Mouse (Mus musculus) thymus, adult 2 months (tissue): ENCODE data around the gene Vmn1r94. TPM values are rescaled to one million over a fixed set of nuclear protein-coding genes. Genes with fewer than 3 reads are reported as not detected.
"Not testable (repeated sequence)": the region's sequence is repeated elsewhere in the genome, so short reads cannot be mapped to it uniquely, and the experiment has no call there.

Experiments
- DNase-seq: peaks from one replicate; pipeline ENCODE4 v3.0.0; 2021
- H3K27ac ChIP-seq: fragments of 200-500 bp; 2 replicates; pipeline ENCODE4 v1.5.1; 2012; ENCODE audit warnings: low read length, control low read depth; ENCODE audit not compliant: control insufficient read depth, insufficient read depth
- H3K27me3 ChIP-seq: fragments of 200-500 bp; 2 replicates; pipeline ENCODE4 v1.6.1; 2012; ENCODE audit warnings: mild to moderate bottlenecking, low read length, moderate library complexity, mixed read lengths; ENCODE audit not compliant: control insufficient read depth, insufficient read depth
- H3K36me3 ChIP-seq: fragments of 200-500 bp; 2 replicates; pipeline ENCODE4 v1.6.1; 2012; ENCODE audit warnings: mild to moderate bottlenecking, low read length, moderate library complexity; ENCODE audit not compliant: control insufficient read depth, insufficient read depth
- H3K4me1 ChIP-seq: fragments of 200-500 bp; replicated peaks from 2 replicates; pipeline ENCODE4 v1.6.1; 2012; ENCODE audit warnings: low read length; ENCODE audit not compliant: control insufficient read depth, insufficient read depth
- H3K4me3 ChIP-seq: fragments of 200-500 bp; 2 replicates; pipeline ENCODE4 v1.5.1; 2012; ENCODE audit warnings: mild to moderate bottlenecking, low read length, control low read depth, moderate library complexity; ENCODE audit not compliant: control insufficient read depth, insufficient read depth
- WGBS: fragments of 180-500 bp; shearing (Covaris S2); methylation state at CpG from one replicate; pipeline ENCODE4 v1.1.7; 2018; 5-methylcytosine and 5-hydroxymethylcytosine counted together
- polyA plus RNA-seq: library from polyadenylated mRNA; depleted of rRNA; stranded (reverse); fragments of >200 nt; gene quantifications from 2 replicates; pipeline ENCODE4 v1.2.3, GENCODE M21; 2012; rRNA removed

Vmn1r94 gene
- not detected in 2 replicates for polyA plus RNA-seq

DNA sequence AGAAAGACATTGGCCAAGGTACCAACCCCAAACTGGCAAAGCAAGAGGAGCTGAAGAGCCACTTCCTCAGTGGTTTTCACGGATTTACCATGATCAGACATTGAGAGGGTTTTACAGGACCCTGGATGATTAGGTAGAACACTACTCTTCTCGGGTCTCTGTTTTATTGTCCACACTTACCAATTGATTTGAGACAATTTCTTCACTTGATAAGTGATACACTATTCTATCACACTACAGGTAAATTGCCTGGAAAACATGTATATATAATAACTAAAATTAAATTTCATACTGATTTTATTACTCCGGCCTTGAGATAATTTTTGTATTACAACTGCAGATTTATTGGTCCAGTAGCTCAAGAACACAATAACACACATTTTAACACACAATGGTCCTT lies at the start of gene Vmn1r94:
Gene Vmn1r94, minus strand, starts transcription at position 101 of the 400 bp plus-strand sequence.
- H3K27me3 ChIP-seq, H3K4me3 ChIP-seq, DNase-seq, H3K36me3 ChIP-seq, H3K4me1 ChIP-seq, H3K27ac ChIP-seq: not testable (repeated sequence)
- no CpG with 5 or more reads among the region's 3 CpGs for WGBS

DNA sequence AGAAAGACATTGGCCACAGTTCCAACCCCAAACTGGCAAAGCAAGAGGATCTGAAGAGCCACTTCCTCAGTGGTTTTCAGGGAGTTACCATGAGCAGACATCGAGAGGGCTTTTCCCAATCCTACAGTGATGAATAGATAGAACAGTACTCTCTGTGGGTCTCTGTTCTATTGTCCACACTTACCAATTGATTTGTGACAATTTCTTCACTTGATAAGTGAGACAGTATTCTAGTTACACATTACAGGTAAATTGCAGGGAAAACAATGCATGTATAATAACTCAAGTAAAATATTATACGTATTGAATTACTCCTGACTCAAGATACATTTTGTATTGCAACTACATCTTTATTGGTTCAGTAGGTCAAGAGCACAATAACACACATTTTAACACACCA lies 37.3 kb upstream of the Vmn1r94 start, which contains the start of gene Gm6164:
Gene Gm6164, minus strand, starts transcription at position 101 of the 400 bp plus-strand sequence.
- not testable (repeated sequence) for DNase-seq
- no CpG with 5 or more reads among the region's 2 CpGs for WGBS

DNA sequence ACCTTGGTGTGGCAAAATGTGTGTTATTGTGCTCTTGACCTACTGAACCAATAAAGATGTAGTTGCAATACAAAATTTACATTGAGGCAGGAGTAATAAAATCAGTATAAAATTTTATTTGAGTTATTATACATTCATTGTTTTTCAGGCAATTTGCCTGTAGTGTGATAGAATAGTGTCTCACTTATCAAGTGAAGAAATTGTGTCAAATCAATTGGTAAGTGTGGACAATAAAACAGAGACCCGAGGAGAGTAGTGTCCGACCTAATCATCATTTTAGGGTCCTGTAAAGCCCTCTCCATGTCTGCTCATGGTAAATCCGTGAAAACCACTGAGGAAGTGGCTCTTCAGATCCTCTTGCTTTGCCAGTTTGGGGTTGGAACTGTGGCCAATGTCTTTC lies 25.2 kb upstream of the Vmn1r94 start, which contains the start of gene Vmn1r95:
Gene Vmn1r95, plus strand, starts transcription at position 301 of the 400 bp plus-strand sequence.
- H3K27ac ChIP-seq, H3K36me3 ChIP-seq, H3K27me3 ChIP-seq, H3K4me1 ChIP-seq, DNase-seq, H3K4me3 ChIP-seq: not testable (repeated sequence)
- no CpG with 5 or more reads among the region's 3 CpGs for WGBS

More for the DNA sequence above, 37.3 kb upstream of the Vmn1r94 start, which contains the start of gene Gm6164:
- H3K4me1 ChIP-seq, H3K27ac ChIP-seq, H3K27me3 ChIP-seq, H3K4me3 ChIP-seq, H3K36me3 ChIP-seq: not testable (repeated sequence)

DNA sequence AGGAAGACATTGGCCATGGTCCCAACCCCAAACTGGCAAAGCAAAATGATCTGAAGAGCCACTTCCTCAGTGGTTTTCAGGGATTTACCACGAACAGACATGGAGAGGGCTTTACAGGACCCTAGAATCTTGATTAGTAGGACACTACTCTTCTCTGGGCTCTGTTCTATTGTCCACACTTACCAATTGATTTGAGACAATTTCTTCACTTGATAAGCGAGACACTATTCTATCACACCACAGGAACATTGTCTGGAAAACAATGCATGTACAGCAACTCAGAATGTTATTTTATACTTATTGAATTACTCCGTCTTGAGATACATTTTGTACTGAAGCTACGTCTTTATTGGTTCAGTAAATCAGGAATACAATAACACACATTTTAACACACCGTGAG lies 29.2 kb downstream of the Vmn1r94 start, which contains the start of gene Vmn1r93:
Gene Vmn1r93, minus strand, starts transcription at position 101 of the 400 bp plus-strand sequence.
- not testable (repeated sequence) for H3K36me3 ChIP-seq
- no CpG with 5 or more reads among the region's 5 CpGs for WGBS

DNA sequence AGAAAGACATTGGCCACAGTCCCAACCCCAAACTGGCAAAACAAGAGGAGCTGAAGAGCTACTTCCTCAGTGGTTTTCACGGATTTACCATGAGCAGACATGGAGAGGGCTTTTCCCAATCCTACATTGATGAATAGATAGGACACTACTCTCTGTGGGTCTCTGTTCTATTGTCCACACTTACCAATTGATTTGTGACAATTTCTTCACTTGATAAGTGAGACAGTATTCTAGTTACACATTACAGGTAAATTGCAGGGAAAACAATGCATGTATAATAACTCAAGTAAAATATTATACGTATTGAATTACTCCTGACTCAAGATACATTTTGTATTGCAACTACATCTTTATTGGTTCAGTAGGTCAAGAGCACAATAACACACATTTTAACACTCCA lies 45.7 kb downstream of the Vmn1r94 start, which contains the start of gene Gm16442:
Gene Gm16442, minus strand, starts transcription at position 101 of the 400 bp plus-strand sequence.
- H3K27me3 ChIP-seq, H3K36me3 ChIP-seq, H3K4me1 ChIP-seq, H3K4me3 ChIP-seq, H3K27ac ChIP-seq, DNase-seq: not testable (repeated sequence)
- WGBS, result no CpG with 5 or more reads among the region's 2 CpGs

More for the DNA sequence above, 29.2 kb downstream of the Vmn1r94 start, which contains the start of gene Vmn1r93:
- DNase-seq, H3K27ac ChIP-seq, H3K4me3 ChIP-seq, H3K4me1 ChIP-seq, H3K27me3 ChIP-seq: not testable (repeated sequence)

Other genes starting within 250 kb of the Vmn1r94 start
- gene Pvr, start 247.2 kb downstream of the Vmn1r94 start, polyA plus RNA-seq, result 74.9 and 82.4 TPM in 2 replicates
- 17.3 and 22.4 TPM in 2 replicates for gene Igsf23, start 217.6 kb downstream of the Vmn1r94 start, polyA plus RNA-seq
- 0.49 and 0.57 TPM in 2 replicates for gene Ceacam20, start 203.0 kb downstream of the Vmn1r94 start, polyA plus RNA-seq
- gene Nlrp9b, start 176.9 kb downstream of the Vmn1r94 start, polyA plus RNA-seq, result 0.03 TPM in 1 of 2 replicates, not detected in the other
- not detected in 2 replicates for gene Vmn1r91, start 68.7 kb downstream of the Vmn1r94 start, polyA plus RNA-seq
- gene Gm16442, start 45.8 kb downstream of the Vmn1r94 start, polyA plus RNA-seq, result not detected in 2 replicates
- gene Vmn1r93, start 29.3 kb downstream of the Vmn1r94 start, polyA plus RNA-seq, result not detected in 2 replicates
- not detected in 2 replicates for gene Vmn1r95, start 25.3 kb upstream of the Vmn1r94 start, polyA plus RNA-seq
- gene Gm6164, start 37.2 kb upstream of the Vmn1r94 start, polyA plus RNA-seq, result not detected in 2 replicates
- gene Gm4498, start 65.5 kb upstream of the Vmn1r94 start, polyA plus RNA-seq, result not detected in 2 replicates
- not detected in 2 replicates for gene Gm5890, start 94.5 kb upstream of the Vmn1r94 start, polyA plus RNA-seq
- gene Gm4133, start 165.7 kb upstream of the Vmn1r94 start, polyA plus RNA-seq, result not detected in 2 replicates
- gene Gm5728, start 207.0 kb upstream of the Vmn1r94 start, polyA plus RNA-seq, result not detected in 2 replicates
- gene Vmn1r100, start 249.6 kb upstream of the Vmn1r94 start, polyA plus RNA-seq, result not detected in 2 replicates